Mouse (Mus musculus) frontal cortex, postnatal 14 days (tissue): Measurements from ENCODE around the gene Txnrd1.

ENCODE experiments used
- DNase-seq, 2 experiments: peaks; one replicate each; pipeline ENCODE4 v3.0.0; 2022; ENCODE audit warnings: low spot score in 2 of 2

Gene Txnrd1

DNA sequence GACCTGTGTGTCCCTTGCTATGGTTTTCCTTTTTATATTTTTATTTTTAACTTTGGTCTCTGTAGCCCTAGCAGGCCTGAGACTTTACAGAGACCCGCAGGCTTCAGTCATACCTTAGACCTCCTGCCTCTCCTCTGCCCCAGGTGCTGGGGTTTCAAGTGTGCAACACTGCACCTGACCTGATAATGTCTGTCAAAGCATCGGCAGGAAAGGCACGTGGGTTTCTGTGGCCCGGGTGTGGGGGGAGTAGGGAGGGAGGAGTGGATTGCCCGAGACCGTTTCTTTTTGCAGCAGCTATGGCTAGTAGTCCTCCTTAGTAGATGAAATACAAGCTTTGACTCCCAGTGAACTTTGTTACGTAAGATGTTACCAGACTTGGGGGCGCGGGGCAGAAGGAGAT is 15.8 kb upstream of the Txnrd1 start:
- no peak for DNase-seq

GRCm38 (mm10) chr10:82818661-82819060 is 15.1 kb upstream of the Txnrd1 start:
- no peak for DNase-seq

DNA sequence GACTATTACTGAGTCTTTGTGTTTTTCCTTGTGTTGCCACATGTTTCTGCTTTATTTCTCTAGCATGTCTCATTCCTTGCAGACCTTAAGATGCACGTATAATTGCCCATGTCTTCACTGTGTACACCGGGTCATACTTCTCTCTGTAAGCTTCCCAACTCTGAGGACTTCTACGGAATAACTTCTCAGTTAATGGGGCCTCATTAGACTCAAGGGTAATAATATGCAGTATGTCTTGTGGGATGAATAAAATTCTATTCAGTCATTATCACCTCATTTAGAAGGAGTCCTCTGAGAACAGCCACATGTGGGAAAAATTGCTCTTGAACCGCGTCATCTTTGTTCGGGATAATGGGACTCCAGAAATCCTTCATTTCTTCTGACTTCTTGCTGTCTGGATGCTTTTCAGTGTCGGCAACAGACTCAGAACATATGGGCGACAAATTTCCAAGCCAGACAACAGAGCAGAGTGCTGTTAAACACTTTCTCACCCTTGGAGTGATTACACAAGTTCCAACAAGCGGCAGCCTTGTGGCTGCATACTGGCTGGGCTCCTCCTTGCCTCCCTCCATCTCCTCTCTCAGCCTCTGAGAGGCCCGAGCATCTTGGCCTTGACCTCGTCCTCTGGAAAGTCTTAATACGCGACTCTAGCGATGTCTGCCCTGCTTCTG is 10.5 kb upstream of the Txnrd1 start:
- DNase-seq = no peak

GRCm38 (mm10) chr10:82823779-82824177 is 10.0 kb upstream of the Txnrd1 start:
- DNase-seq = no peak

- DNase-seq = no peak
These were observed 9.2 kb upstream of the Txnrd1 start for GRCm38 (mm10) chr10:82824541-82824940.

DNA sequence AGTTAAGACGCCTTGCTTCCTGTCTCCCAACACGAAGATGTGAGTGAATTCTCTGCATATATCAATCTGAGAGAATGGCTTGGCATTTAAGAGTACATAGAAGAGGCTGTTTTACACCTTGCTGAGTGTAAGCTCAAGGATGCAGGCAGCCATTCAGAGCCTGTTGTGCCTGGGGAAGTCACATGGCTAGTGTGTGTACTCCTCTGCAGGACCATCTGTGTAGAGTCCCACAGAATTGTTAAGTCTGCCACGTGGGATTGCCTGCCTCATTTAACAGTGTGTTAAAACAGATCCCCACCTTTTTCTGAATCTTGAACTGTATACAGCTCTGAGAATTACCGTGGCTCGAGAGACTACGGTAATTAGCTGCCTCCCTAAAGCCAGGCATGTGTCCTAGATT is 7.2 kb upstream of the Txnrd1 start:
- no peak for DNase-seq

DNA sequence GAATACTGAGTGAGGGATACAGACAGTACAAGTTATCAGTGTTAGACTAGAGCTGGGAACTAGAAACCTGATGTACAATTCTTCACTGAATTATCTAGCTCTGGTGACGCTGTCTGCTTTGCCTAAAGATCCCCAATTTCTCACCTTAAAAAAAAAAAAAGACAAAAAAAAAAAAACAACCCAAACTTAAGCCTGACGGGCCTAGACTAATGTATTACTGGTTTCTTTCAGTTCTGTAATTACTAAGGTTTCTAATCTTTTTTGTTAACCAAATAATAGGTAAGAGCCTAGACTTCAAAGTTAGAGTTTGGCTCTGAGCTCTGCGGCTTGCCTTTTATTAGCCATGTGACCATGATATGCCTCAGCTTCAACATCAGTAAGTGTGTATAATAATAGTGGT is 2.1 kb downstream of the Txnrd1 start:
- DNase-seq = no peak

- no peak for DNase-seq
These were observed 4.6 kb downstream of the Txnrd1 start for GRCm38 (mm10) chr10:82838390-82838789.

DNA sequence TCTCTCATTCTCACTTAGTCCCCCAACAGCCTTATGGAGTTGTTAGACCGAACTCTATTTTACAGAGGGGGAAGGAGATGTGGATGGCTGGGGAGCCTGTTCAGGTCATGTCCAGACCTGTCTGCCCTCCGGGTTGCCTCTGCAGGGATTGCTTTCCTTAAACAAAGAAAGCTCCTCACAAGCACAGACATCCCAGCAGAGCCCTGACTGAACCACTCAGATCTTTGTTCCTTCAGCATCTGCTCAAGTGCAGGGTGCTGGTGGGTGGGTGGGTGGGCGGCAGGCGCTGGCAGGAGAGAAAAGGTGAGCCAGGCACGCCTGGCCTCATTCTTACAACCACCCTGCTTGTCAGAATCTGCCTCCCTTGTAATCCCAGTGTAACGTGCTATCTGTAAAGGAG is 10.3 kb downstream of the Txnrd1 start:
- DNase-seq = no peak

DNA sequence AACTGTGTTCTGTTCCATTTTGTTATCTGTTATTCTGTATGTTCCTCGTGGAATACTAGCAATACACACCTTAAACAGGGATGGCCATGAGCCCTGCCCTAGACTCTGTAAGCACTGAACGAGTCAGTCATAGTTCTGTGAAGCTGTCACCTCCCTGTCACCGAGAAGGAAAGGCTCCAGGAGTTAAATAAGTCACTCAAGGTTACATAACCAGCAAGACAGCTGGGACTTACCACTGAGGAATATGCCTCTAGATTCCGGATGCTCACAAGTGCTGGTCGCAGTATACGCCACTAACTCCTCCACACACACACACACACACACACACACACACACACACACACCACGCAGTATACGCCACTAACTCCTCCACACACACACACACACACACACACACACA is 11.0 kb downstream of the Txnrd1 start:
- DNase-seq = no peak

DNA sequence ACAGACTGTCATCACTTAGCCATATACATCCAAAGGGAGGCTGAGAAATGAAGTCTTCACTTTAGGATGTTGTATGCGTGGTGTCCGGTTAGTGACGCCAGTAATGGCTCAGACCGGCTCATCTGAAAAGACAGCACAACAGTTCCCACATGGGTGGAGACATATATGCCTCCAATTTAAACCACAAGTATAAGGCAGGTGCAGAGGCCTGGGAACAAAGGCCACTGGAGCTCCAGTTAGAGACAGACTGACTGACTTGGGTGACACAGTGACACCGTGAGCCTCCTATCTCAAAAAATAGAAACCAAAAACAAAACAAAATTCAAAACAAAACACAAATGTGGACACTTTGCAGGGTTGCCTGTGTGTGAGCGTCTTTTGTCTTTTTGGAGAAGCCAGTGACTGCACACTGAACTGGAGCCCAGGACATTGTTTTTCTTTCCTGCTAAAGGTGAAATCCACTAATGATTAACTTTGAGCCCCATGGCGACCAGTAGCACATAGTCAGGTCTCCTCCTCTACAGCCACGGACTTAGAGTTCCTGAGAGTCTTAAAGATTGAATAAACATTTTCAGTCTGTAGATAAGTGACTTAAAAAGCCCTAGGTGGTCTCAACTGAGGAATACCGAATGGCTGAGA is 14.2 kb downstream of the Txnrd1 start:
- no peak for DNase-seq

DNA sequence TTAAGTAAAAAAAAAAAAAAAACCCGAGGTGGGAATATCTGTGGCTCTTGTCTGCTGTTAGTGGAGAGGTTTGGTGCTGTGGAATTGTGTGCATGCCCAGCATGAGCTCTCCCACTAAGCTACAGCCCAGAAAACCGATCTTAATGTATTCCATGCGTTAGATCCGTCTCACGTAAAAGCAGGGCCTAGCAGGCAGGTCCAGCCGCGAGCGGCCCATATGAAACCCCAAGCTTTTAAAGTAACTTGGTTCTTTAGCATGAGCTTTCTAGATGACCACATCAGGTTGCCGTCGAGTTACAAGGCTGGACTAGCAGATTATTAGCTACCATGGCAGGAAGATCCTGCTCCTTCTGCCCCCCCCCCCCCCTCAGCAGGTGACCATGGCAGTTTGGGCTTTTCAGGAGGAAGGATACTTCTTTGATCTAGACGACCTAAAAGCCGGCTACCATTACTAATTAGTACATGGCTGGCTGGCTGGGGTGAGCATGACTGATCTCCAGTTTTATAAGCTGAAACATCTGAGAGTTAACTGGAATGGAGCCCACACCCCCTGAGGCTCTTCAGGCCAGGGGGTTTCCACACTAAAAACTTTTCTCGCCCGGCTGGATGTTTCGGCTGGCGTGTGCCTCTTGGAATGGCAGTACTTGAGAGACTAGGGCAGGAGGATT is 16.1 kb downstream of the Txnrd1 start:
- no peak for DNase-seq

GRCm38 (mm10) chr10:82850354-82850752 is 16.6 kb downstream of the Txnrd1 start:
- no peak for DNase-seq

GRCm38 (mm10) chr10:82851751-82852150 is 18.0 kb downstream of the Txnrd1 start:
- no peak for DNase-seq

GRCm38 (mm10) chr10:82858032-82858680 is 24.4 kb downstream of the Txnrd1 start:
- DNase-seq = no peak

DNA sequence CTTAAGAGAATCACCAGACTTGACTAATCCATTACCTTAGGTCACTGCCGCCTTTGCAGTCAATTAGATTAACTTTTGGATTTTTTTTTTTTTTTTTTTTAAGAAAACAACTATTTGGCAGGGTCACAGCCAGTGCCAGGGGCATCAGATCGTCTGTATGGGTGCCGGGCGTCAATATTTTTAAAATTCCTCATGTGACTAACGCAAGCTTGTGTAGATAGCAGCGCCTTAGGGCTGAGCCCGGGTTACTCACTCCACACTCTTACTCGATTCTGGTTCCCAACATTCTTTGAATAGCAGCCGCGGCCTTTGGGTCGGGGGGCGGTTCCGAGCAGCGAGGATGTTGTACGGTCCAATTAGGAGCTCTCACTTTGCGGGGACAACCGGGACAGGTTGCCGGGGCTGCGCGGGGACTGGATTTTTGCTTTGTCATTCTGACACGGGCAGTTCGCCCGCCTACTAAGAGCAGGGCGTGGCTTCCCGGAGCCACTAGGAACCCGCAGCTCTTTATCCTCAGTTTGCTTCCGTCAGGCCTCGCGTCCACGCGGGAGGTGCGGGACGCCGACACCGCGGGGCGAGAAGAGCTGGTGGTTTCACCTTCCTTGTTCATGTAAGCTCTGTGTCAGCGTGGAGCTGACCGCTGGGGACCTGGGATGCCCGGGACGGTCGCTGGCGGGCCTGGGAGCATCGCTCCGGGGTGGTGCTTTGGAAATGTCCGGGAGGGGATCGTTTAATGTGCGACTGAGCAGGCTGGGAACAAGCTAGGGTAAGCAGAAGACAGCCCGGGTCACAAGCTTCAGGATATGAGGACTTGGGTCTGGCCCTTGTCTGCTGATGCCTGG is 25.2 kb downstream of the Txnrd1 start:
- peak; percentile 87 to 89 for DNase-seq

- no peak for DNase-seq
These were observed 25.8 kb downstream of the Txnrd1 start for GRCm38 (mm10) chr10:82859533-82859915.

DNA sequence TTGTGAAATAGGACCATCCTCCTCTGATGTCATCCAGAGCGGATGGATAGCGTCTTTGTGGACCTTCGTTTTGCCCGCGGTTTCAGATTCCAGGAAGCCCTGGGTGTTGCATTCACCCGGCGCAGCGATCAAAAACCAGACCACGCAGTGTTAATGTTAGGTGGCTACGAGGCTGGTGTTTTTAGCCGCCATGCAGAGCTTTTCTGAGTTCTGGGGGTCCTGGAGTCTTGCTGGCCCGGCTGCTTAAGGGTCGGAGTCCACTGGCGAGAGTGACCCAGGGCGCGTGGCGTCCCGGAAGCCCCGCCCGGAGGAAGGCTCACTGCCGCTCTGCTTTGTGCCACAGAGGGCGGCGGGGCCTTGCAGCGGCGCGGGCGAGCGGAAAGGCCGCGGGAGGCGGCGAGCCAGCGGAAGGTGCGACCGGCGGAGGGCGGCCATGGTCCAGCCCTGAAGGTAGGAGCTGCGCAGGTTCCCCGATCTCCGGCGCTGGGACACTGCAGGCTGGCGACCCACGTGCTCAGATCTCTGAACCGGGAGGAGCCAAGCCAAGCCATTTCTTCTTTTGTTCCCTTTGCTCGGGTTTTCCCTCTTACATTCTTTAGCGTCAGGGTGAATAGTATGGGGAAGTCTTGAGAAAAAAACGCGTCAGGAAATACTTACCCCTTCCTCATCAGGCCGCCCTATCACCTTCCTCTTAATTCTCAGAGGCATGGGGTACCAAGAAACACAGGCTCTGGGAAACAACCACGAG is 26.6 kb downstream of the Txnrd1 start:
- peak; percentile 32 to 54 for DNase-seq

DNA sequence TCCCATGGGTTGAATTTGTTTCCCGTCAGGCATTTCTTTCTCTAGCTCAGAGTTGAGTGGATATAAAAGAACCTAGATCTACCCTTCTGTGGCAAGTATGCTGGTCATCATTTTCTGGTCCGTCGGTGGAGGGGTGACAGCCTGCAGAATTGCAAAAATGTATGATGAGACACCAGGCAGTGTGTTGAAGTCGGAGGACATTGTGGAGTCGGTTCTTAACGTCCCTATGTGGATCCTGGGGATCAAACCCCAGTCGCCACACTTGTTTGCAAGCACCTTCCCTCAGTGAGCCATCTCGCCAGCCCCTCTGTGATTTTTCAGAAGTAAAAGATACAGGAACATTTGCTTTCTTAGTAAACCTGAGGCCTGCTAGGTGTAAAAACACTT is 27.2 kb downstream of the Txnrd1 start:
- DNase-seq = no peak

DNA sequence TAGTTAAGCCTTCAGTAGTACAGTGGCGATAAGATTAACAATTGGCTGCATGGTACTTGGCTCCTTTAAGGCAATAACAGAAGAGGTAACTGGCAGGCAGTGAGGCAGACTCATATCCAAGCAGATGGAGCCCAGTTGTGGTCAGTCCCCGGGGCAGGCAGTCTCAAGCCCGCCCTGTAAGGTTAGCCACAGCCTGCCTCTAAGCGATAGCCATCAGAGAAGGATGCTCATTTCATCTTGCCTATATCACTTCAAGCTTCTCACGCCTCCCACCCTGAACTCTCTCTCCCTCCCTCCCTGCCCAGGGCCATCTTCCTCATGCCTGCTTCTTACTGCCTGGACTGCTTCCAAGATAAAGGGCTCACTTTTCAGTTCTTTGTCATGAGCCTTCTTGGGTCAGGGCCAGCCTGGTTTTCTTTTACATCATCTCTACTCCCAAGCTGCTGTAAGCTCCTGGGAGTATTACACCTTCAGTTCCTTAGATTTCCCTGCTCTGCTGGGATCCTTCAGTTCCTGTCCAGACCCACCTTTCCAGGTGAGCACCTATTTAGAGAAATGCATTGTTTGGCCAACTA is 29.4 kb downstream of the Txnrd1 start:
- no peak for DNase-seq

DNA sequence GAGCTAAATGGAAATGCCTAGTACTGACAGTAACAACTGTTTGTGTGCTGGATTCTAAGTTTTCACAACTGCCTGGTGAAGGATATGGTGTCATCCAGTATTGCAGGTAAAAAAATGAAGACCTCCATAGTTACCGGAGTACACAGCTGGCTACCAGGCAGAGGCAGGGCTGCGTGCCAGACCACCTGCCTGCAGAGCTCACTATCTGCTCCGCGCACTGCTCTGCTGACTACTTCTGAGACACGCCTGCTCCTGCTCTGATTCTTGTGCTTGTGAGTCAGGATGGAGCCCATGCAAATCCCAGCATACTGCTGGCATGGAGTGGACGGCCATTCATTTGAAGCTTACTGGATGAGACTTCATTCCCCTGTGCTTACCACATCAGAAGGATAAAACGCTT is 30.1 kb downstream of the Txnrd1 start:
- no peak for DNase-seq
